In genomic region chr7:99875891-99876290, GRCm38 (mm10) we compare ENCODE assay signal across 8 mouse cellular contexts. TPM values are rescaled to one million over a fixed set of nuclear protein-coding genes. Genes with fewer than 3 reads are reported as not detected.
"Had no signal": no experiment of that assay in that cellular context is flagged by ENCODE, and none has a peak within 500 bp of the region (broad histone marks: within the 10 kb centered on the region; RNA-seq: fewer than 3 reads in every experiment).

No protein-coding gene starts in this region.

- H3K9me3 ChIP-seq: liver, embryonic 13.5 days; lung, embryonic 15.5 days; megakaryocyte, embryonic 14.5 days; stomach, embryonic 15.5 days had no signal

- H3K4me2 ChIP-seq: liver, embryonic 13.5 days; lung, embryonic 15.5 days; midbrain, embryonic 11.5 days; stomach, embryonic 15.5 days had no signal

- H3K27me3 ChIP-seq: lung, embryonic 15.5 days; stomach, embryonic 15.5 days had no signal

- H3K4me1 ChIP-seq: liver, embryonic 13.5 days; lung, embryonic 15.5 days; stomach, embryonic 15.5 days had no signal

- H3K27ac ChIP-seq: left cerebral cortex, adult 2 months; liver, embryonic 13.5 days; lung, embryonic 15.5 days; macrophage; stomach, embryonic 15.5 days had no signal

- H3K9ac ChIP-seq: liver, embryonic 13.5 days; liver, postnatal 0 days; lung, embryonic 15.5 days; stomach, embryonic 15.5 days had no signal

- H3K4me3 ChIP-seq: left cerebral cortex, adult 2 months; liver, embryonic 13.5 days; lung, embryonic 15.5 days; megakaryocyte, embryonic 14.5 days; stomach, embryonic 15.5 days had no signal

- H3K36me3 ChIP-seq: liver, embryonic 13.5 days; lung, embryonic 15.5 days; stomach, embryonic 15.5 days had no signal

RNA-seq across cellular contexts. Expression of gene Xrra1, which starts 17.0 kb away (rescaled TPM):
- polyA plus RNA-seq: liver, embryonic 13.5 days had no signal
